Mouse (Mus musculus) ES-Bruce4 (cell line): ENCODE data around the gene Adap1.

Experiments used
- CTCF ChIP-seq: IDR thresholded peaks from one replicate; pipeline ENCODE4 v1.8.1; 2011; ENCODE audit warnings: low read depth, low read length
- POLR2A ChIP-seq: IDR thresholded peaks from one replicate; pipeline ENCODE4 v1.8.1; 2011; ENCODE audit warnings: low read length; ENCODE audit not compliant: insufficient read depth

DNA sequence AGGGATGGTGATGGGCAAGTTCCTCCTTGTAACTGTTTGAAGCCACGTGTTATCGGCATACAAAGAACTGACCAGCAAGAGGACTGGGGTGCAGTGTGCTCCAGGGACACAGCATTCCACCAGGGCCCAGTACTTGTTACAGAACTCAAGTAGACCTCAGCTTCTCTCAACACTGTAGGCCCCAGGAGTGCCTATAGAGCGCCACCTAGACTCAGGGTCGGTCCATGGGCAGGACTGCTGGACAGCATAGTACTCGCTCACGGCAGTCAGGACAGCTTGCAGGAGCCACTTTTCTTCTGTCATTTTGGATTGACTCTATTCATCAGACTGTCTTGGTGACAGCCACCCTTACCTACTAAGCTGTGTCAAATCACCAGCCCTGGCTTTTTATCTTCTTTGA is 70.5 kb downstream of the Adap1 start:
- TF ChIP-seq CTCF: peak; percentile 31
- no peak for TF ChIP-seq POLR2A
